Mouse (Mus musculus): ENCODE measurements around the gene Zfp583. TPM values are rescaled to one million over a fixed set of nuclear protein-coding genes. Genes with fewer than 3 reads are reported as not detected.

The Zfp583 gene
- polyA plus RNA-seq, 1 experiment from 2014 or later: 4.4 TPM

- Histone ChIP-seq H3K27me3 (ENCODE audit: control insufficient read depth, insufficient read depth, low read length) (no peaks in the 10 kb centered on the region), H3K4me1 (ENCODE audit: control insufficient read depth, insufficient read depth, low read length) (no peaks in the 10 kb centered on the region), H3K36me3 (ENCODE audit: control insufficient read depth, insufficient read depth, low read length) (no peaks in the 10 kb centered on the region), H3K9me3 (replicated peaks; ENCODE audit: control insufficient read depth, low read length) (no peaks in the 10 kb centered on the region), H3K4me3 (ENCODE audit: low read depth, low read length) (peak overlapping the region; percentile 61), H3K27ac (ENCODE audit: low read depth, low read length) (peak overlapping the region; percentile 64), H3K9ac (ENCODE audit: low read depth, low read length) (peak overlapping the region; percentile 70), H3K4me2 (peak overlapping the region; percentile 85)
- WGBS (ENCODE audit: insufficient replicate concordance): 1% methylated on average over 38 of the region's 38 CpGs
- ATAC-seq (replicated peaks; ENCODE audit: insufficient number of reproducible peaks, low FRiP score, low TSS enrichment): peak; percentile 93
Observed at GRCm38 (mm10) chr7:6362268-6363046, 31.4 kb upstream of the Zfp583 start.

GRCm38 (mm10) chr7:6361756-6362155 lies 30.7 kb upstream of the Zfp583 start:
- H3K4me2 ChIP-seq: peak overlapping the region; percentile 85
- 28% methylated on average over 7 of the region's 7 CpGs for WGBS (ENCODE audit: insufficient replicate concordance)
- peak overlapping the region; percentile 70 for H3K9ac ChIP-seq (ENCODE audit: low read depth, low read length)
- no peaks in the 10 kb centered on the region for H3K4me1 ChIP-seq (ENCODE audit: control insufficient read depth, insufficient read depth, low read length)
- H3K4me3 ChIP-seq (ENCODE audit: low read depth, low read length): peak overlapping the region; percentile 61
- peak overlapping the region; percentile 64 for H3K27ac ChIP-seq (ENCODE audit: low read depth, low read length)
- H3K27me3 ChIP-seq (ENCODE audit: control insufficient read depth, insufficient read depth, low read length): no peaks in the 10 kb centered on the region
- H3K9me3 ChIP-seq (replicated peaks; ENCODE audit: control insufficient read depth, low read length): no peaks in the 10 kb centered on the region
- ATAC-seq (replicated peaks; ENCODE audit: insufficient number of reproducible peaks, low FRiP score, low TSS enrichment): no peak
- no peaks in the 10 kb centered on the region for H3K36me3 ChIP-seq (ENCODE audit: control insufficient read depth, insufficient read depth, low read length)

GRCm38 (mm10) chr7:6360477-6361060 lies 29.5 kb upstream of the Zfp583 start:
- no peaks in the 10 kb centered on the region for H3K27me3 ChIP-seq (ENCODE audit: control insufficient read depth, insufficient read depth, low read length)
- WGBS (ENCODE audit: insufficient replicate concordance): 10% methylated on average over 9 of the region's 9 CpGs
- no peak overlapping the region for H3K27ac ChIP-seq (ENCODE audit: low read depth, low read length)
- H3K4me1 ChIP-seq (ENCODE audit: control insufficient read depth, insufficient read depth, low read length): no peaks in the 10 kb centered on the region
- H3K9ac ChIP-seq (ENCODE audit: low read depth, low read length): no peak overlapping the region
- no peak overlapping the region for H3K4me2 ChIP-seq
- no peak overlapping the region for H3K4me3 ChIP-seq (ENCODE audit: low read depth, low read length)
- no peaks in the 10 kb centered on the region for H3K36me3 ChIP-seq (ENCODE audit: control insufficient read depth, insufficient read depth, low read length)
- no peak for ATAC-seq (replicated peaks; ENCODE audit: insufficient number of reproducible peaks, low FRiP score, low TSS enrichment)
- no peaks in the 10 kb centered on the region for H3K9me3 ChIP-seq (replicated peaks; ENCODE audit: control insufficient read depth, low read length)

- Histone ChIP-seq H3K36me3 (ENCODE audit: control insufficient read depth, insufficient read depth, low read length) (no peaks in the 10 kb centered on the region), H3K4me1 (ENCODE audit: control insufficient read depth, insufficient read depth, low read length) (no peaks in the 10 kb centered on the region), H3K27me3 (ENCODE audit: control insufficient read depth, insufficient read depth, low read length) (no peaks in the 10 kb centered on the region), H3K4me3 (ENCODE audit: low read depth, low read length) (no peak overlapping the region), H3K9ac (ENCODE audit: low read depth, low read length) (no peak overlapping the region), H3K27ac (ENCODE audit: low read depth, low read length) (no peak overlapping the region), H3K4me2 (no peak overlapping the region), H3K9me3 (replicated peaks; ENCODE audit: control insufficient read depth, low read length) (no peaks in the 10 kb centered on the region)
- 48% methylated on average over 10 of the region's 10 CpGs for WGBS (ENCODE audit: insufficient replicate concordance)
- ATAC-seq (replicated peaks; ENCODE audit: insufficient number of reproducible peaks, low FRiP score, low TSS enrichment): no peak
Observed at GRCm38 (mm10) chr7:6358937-6359590, 28.0 kb upstream of the Zfp583 start.

DNA sequence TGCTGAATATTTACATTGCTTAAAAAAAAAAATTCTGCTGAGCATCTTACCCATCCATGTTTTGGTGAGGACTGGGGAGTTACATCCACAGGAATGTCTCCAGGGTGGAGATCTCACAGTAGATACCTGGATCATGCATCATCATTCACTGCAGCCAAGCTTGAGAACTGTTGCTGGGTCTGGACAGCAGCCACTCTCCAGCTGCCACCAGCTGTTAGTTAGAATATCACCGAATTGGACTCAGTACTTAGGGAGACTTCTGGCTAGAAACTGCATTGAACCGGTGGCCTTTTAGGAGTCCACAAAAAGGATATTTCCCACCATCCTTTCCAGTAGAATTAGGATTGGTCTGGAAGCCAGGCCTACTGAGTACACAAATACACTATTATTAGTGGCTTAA lies 27.0 kb upstream of the Zfp583 start:
- H3K36me3 ChIP-seq (ENCODE audit: control insufficient read depth, insufficient read depth, low read length): peaks cover 2% of the 10 kb centered on the region; the same call in 1 of the 2 replicates
- no peaks in the 10 kb centered on the region for H3K4me1 ChIP-seq (ENCODE audit: control insufficient read depth, insufficient read depth, low read length)
- H3K27me3 ChIP-seq (ENCODE audit: control insufficient read depth, insufficient read depth, low read length): no peaks in the 10 kb centered on the region
- no peak overlapping the region for H3K9ac ChIP-seq (ENCODE audit: low read depth, low read length)
- ATAC-seq (replicated peaks; ENCODE audit: insufficient number of reproducible peaks, low FRiP score, low TSS enrichment): no peak
- no peak overlapping the region for H3K27ac ChIP-seq (ENCODE audit: low read depth, low read length)
- no peaks in the 10 kb centered on the region for H3K9me3 ChIP-seq (replicated peaks; ENCODE audit: control insufficient read depth, low read length)
- no peak overlapping the region for H3K4me3 ChIP-seq (ENCODE audit: low read depth, low read length)
- H3K4me2 ChIP-seq: no peak overlapping the region
- 68% methylated on average over 2 of the region's 2 CpGs for WGBS (ENCODE audit: insufficient replicate concordance)

DNA sequence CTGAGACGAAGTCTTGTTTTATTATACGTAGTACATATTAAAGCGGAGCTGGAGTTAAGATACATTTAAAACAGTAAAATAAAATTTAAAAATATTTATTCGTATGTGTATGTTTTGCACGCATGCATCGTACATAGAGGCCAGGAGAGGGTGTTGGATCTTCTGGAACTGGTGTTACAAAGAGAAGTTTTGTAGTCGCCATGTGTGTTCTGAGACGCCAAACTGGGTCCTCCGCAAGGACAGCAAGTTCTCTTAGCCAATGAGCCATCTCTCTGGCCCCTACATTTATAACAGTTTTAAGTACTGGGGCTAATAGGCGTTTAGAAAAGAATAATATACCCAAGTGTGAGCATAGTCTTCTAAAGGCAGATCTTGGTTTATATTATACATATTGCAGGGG lies 13.0 kb upstream of the Zfp583 start:
- Histone ChIP-seq H3K9me3 (replicated peaks; ENCODE audit: control insufficient read depth, low read length) (no peaks in the 10 kb centered on the region), H3K27me3 (ENCODE audit: control insufficient read depth, insufficient read depth, low read length) (no peaks in the 10 kb centered on the region), H3K27ac (ENCODE audit: low read depth, low read length) (no peak overlapping the region), H3K9ac (ENCODE audit: low read depth, low read length) (no peak overlapping the region), H3K36me3 (ENCODE audit: control insufficient read depth, insufficient read depth, low read length) (no peaks in the 10 kb centered on the region), H3K4me3 (ENCODE audit: low read depth, low read length) (peak overlapping the region; percentile 69), H3K4me2 (peak overlapping the region; percentile 63), H3K4me1 (ENCODE audit: control insufficient read depth, insufficient read depth, low read length) (no peaks in the 10 kb centered on the region)
- no peak for ATAC-seq (replicated peaks; ENCODE audit: insufficient number of reproducible peaks, low FRiP score, low TSS enrichment)
- WGBS (ENCODE audit: insufficient replicate concordance): 33% methylated on average over 10 of the region's 10 CpGs

DNA sequence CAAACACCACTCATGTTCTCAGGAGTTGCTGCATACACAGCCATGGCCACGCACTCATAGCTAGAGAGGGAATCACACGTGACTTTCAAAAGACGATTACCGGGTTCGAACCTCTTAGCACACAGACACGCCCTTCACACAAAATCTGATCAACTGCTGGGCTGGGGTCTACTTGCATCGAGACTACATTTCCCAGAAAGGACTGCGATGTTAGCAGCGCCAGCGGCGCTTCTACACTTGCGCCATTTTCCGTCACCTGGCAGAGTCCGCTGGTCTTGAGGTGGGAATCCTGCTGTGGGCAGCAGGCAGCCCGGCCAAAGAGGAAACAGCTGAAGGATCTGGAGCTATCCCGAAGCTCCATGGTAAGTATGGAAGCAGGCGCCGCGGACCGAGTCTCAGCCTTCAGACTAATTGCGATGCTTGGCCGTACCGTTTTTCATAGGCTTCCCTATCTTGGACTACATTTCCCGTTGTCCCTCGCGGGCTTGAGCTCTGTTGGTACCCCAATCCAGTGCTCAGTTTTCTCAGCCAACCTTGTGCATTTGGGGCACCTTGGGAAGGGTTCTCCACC lies 12.5 kb upstream of the Zfp583 start, which contains the start of gene Gm3854:
TSS of gene Gm3854 (plus strand) at position 259 of the 571 bp plus-strand sequence.
- Histone ChIP-seq H3K9me3 (replicated peaks; ENCODE audit: control insufficient read depth, low read length) (no peaks in the 10 kb centered on the region), H3K4me3 (ENCODE audit: low read depth, low read length) (peak within 1 kb of the TSS; percentile 69), H3K27ac (ENCODE audit: low read depth, low read length) (no peak within 1 kb of the TSS), H3K27me3 (ENCODE audit: control insufficient read depth, insufficient read depth, low read length) (no peaks in the 10 kb centered on the region), H3K36me3 (ENCODE audit: control insufficient read depth, insufficient read depth, low read length) (no peaks in the 10 kb centered on the region), H3K4me1 (ENCODE audit: control insufficient read depth, insufficient read depth, low read length) (no peaks in the 10 kb centered on the region), H3K9ac (ENCODE audit: low read depth, low read length) (peak within 1 kb of the TSS; percentile 77), H3K4me2 (peak within 1 kb of the TSS; percentile 63)
- under 1% methylated on average over 26 of the region's 26 CpGs for WGBS (ENCODE audit: insufficient replicate concordance)
- peak; percentile 83 for ATAC-seq (replicated peaks; ENCODE audit: insufficient number of reproducible peaks, low FRiP score, low TSS enrichment)

- H3K4me2 ChIP-seq: no peak overlapping the region
- no peak overlapping the region for H3K9ac ChIP-seq (ENCODE audit: low read depth, low read length)
- H3K4me3 ChIP-seq (ENCODE audit: low read depth, low read length): no peak overlapping the region
- no peak for ATAC-seq (replicated peaks; ENCODE audit: insufficient number of reproducible peaks, low FRiP score, low TSS enrichment)
- H3K27ac ChIP-seq (ENCODE audit: low read depth, low read length): no peak overlapping the region
- no peaks in the 10 kb centered on the region for H3K4me1 ChIP-seq (ENCODE audit: control insufficient read depth, insufficient read depth, low read length)
- WGBS (ENCODE audit: insufficient replicate concordance): 72% methylated on average over 5 of the region's 5 CpGs
- H3K36me3 ChIP-seq (ENCODE audit: control insufficient read depth, insufficient read depth, low read length): no peaks in the 10 kb centered on the region
- no peaks in the 10 kb centered on the region for H3K27me3 ChIP-seq (ENCODE audit: control insufficient read depth, insufficient read depth, low read length)
- no peaks in the 10 kb centered on the region for H3K9me3 ChIP-seq (replicated peaks; ENCODE audit: control insufficient read depth, low read length)
Observed at GRCm38 (mm10) chr7:6339865-6340264, 8.8 kb upstream of the Zfp583 start.
